Mouse (Mus musculus) ES-CJ7 (cell line): ENCODE data around the gene Cpm.
"Not testable (repeated sequence)": the region's sequence is repeated elsewhere in the genome, so short reads cannot be mapped to it uniquely, and the experiment has no call there.

ENCODE experiments used
- DNase-seq: peaks from one replicate; pipeline ENCODE4 v3.0.0; 2011; ENCODE audit warnings: low read depth, low spot score

The Cpm gene

GRCm38 (mm10) chr10:117605283-117606243 lies 23.7 kb upstream of the Cpm start:
- DNase-seq, result no peak

GRCm38 (mm10) chr10:117606423-117606822 lies 22.9 kb upstream of the Cpm start:
- no peak for DNase-seq

GRCm38 (mm10) chr10:117607051-117607803 lies 22.1 kb upstream of the Cpm start:
- no peak for DNase-seq

- no peak for DNase-seq
These were observed 21.5 kb upstream of the Cpm start for GRCm38 (mm10) chr10:117607804-117608279.

GRCm38 (mm10) chr10:117608487-117608886 lies 20.8 kb upstream of the Cpm start:
- DNase-seq, result no peak

GRCm38 (mm10) chr10:117608988-117609809 lies 20.1 kb upstream of the Cpm start:
- DNase-seq, result no peak

- no peak for DNase-seq
These were observed 19.6 kb upstream of the Cpm start for GRCm38 (mm10) chr10:117609810-117610090.

GRCm38 (mm10) chr10:117610160-117610764 lies 19.0 kb upstream of the Cpm start:
- no peak for DNase-seq

- DNase-seq, result no peak
These were observed 18.4 kb upstream of the Cpm start for GRCm38 (mm10) chr10:117610794-117611384.

GRCm38 (mm10) chr10:117611503-117611902 lies 17.8 kb upstream of the Cpm start:
- no peak for DNase-seq

GRCm38 (mm10) chr10:117611976-117612375 lies 17.3 kb upstream of the Cpm start:
- DNase-seq, result no peak

- no peak for DNase-seq
These were observed 16.4 kb upstream of the Cpm start for GRCm38 (mm10) chr10:117612621-117613584.

- DNase-seq, result no peak
These were observed 15.3 kb upstream of the Cpm start for GRCm38 (mm10) chr10:117613960-117614359.

- DNase-seq, result no peak
These were observed 14.9 kb upstream of the Cpm start for GRCm38 (mm10) chr10:117614387-117614786.

GRCm38 (mm10) chr10:117615239-117615638 lies 14.1 kb upstream of the Cpm start:
- no peak for DNase-seq

- no peak for DNase-seq
These were observed 13.6 kb upstream of the Cpm start for GRCm38 (mm10) chr10:117615746-117616145.

GRCm38 (mm10) chr10:117616191-117616680 lies 13.1 kb upstream of the Cpm start:
- no peak for DNase-seq

GRCm38 (mm10) chr10:117616765-117617164 lies 12.5 kb upstream of the Cpm start:
- DNase-seq, result not testable (repeated sequence)

GRCm38 (mm10) chr10:117617568-117618345 lies 11.5 kb upstream of the Cpm start:
- DNase-seq, result no peak
